In the genomic region with DNA sequence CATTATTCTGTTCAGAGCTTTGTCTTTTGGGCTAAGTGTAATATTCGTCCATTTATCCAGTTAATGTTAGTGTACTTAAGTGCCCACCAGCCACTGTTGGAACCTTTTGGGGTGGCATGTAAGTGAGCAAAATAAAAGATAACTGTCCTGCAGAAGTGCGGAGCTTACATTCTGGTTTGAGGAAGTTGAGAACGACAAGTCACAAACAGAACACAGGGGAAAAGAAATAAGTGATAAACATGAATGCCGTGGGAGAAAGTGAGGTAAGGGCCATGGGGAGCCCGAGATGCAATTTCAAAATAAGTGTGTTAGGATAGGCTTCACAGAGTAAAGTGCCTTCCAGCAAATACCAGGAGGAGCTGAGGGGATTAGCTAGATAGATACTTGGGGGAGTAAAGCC, we compare ENCODE assay signal across 8 mouse cellular contexts. TPM values are rescaled to one million over a fixed set of nuclear protein-coding genes. Genes with fewer than 3 reads are reported as not detected.
A peak's percentile ranks its signal among the peaks of the same experiment; 100 is the strongest.
DNase-seq lines count a peak whose midpoint lies in the region; ATAC-seq and TF ChIP-seq lines count a peak whose summit lies in the region.

No protein-coding gene starts in this region.

- no peak overlapping the region for H3K27ac ChIP-seq in liver, embryonic 11.5 days (ENCODE audit: low read depth, low read length)
- H3K27ac ChIP-seq in forebrain, embryonic 11.5 days (ENCODE audit: low read depth, low read length): no peak overlapping the region
- no peak overlapping the region for H3K27ac ChIP-seq in limb, embryonic 13.5 days
- no peak overlapping the region for H3K27ac ChIP-seq in olfactory bulb, adult 2 months (ENCODE audit: insufficient read depth, low read depth, low read length)

- H3K9ac ChIP-seq in liver, embryonic 11.5 days (ENCODE audit: low read depth, low read length): peak overlapping the region; percentile 55; the same call in 1 of the 2 replicates
- no peak overlapping the region; the same call in 1 of the 2 replicates for H3K9ac ChIP-seq in forebrain, embryonic 11.5 days (ENCODE audit: low read length)
- H3K9ac ChIP-seq in limb, embryonic 13.5 days: peak overlapping the region; percentile 36; the same call in 1 of the 2 replicates

- no peak for ATAC-seq in liver, embryonic 11.5 days (replicated peaks; ENCODE audit: low FRiP score)
- ATAC-seq in forebrain, embryonic 11.5 days (replicated peaks; ENCODE audit: low FRiP score): no peak
- ATAC-seq in limb, embryonic 13.5 days (ENCODE audit: low FRiP score, low read depth): no peak
- ATAC-seq in frontal cortex, adult (ENCODE audit: low TSS enrichment): no peak

- no peak for TF ChIP-seq POLR2A in olfactory bulb, adult 2 months (IDR thresholded peaks at IDR 0.05; ENCODE audit: insufficient read depth, low read depth, low read length)

- H3K36me3 ChIP-seq in liver, embryonic 11.5 days (ENCODE audit: control insufficient read depth, insufficient read depth, low read length): peaks cover 24% of the 10 kb centered on the region
- peaks cover 9% of the 10 kb centered on the region; the same call in 1 of the 2 replicates for H3K36me3 ChIP-seq in forebrain, embryonic 11.5 days (ENCODE audit: control insufficient read depth, insufficient read depth, low read length)
- peaks cover 28% of the 10 kb centered on the region for H3K36me3 ChIP-seq in limb, embryonic 13.5 days

- H3K4me2 ChIP-seq in liver, embryonic 11.5 days: peak overlapping the region; percentile 66
- peak overlapping the region; percentile 68 for H3K4me2 ChIP-seq in forebrain, embryonic 11.5 days (ENCODE audit: low read depth, low read length, severe bottlenecking)
- peak overlapping the region; percentile 76 for H3K4me2 ChIP-seq in limb, embryonic 13.5 days (replicated peaks)

- no peaks in the 10 kb centered on the region for H3K27me3 ChIP-seq in liver, embryonic 11.5 days (replicated peaks; ENCODE audit: control insufficient read depth, insufficient read depth, low read length)
- H3K27me3 ChIP-seq in forebrain, embryonic 11.5 days (ENCODE audit: control insufficient read depth, insufficient read depth, low read length): no peaks in the 10 kb centered on the region
- H3K27me3 ChIP-seq in limb, embryonic 13.5 days: no peaks in the 10 kb centered on the region

- H3K4me1 ChIP-seq in liver, embryonic 11.5 days (replicated peaks; ENCODE audit: control insufficient read depth, insufficient read depth, low read length): no peaks in the 10 kb centered on the region
- no peaks in the 10 kb centered on the region for H3K4me1 ChIP-seq in forebrain, embryonic 11.5 days (replicated peaks; ENCODE audit: control insufficient read depth, insufficient read depth, low read length)
- H3K4me1 ChIP-seq in limb, embryonic 13.5 days: peaks cover 19% of the 10 kb centered on the region
- H3K4me1 ChIP-seq in olfactory bulb, adult 2 months (ENCODE audit: control insufficient read depth, insufficient read depth, low read length): peaks cover 12% of the 10 kb centered on the region

- peak overlapping the region; percentile 63 for H3K4me3 ChIP-seq in liver, embryonic 11.5 days (ENCODE audit: low read depth, low read length)
- H3K4me3 ChIP-seq in forebrain, embryonic 11.5 days (ENCODE audit: low read depth, low read length): peak overlapping the region; percentile 46
- peak overlapping the region; percentile 61 for H3K4me3 ChIP-seq in limb, embryonic 13.5 days
- peak overlapping the region; percentile 9; the same call in 1 of the 2 replicates for H3K4me3 ChIP-seq in olfactory bulb, adult 2 months (ENCODE audit: insufficient read depth, low read depth, low read length)

- no peaks in the 10 kb centered on the region; the same call in 1 of the 2 replicates for H3K9me3 ChIP-seq in liver, embryonic 11.5 days (ENCODE audit: control insufficient read depth, low read length)
- H3K9me3 ChIP-seq in forebrain, embryonic 11.5 days (ENCODE audit: control insufficient read depth, low read length): no peaks in the 10 kb centered on the region
- H3K9me3 ChIP-seq in limb, embryonic 13.5 days: no peaks in the 10 kb centered on the region

- no peak for DNase-seq in liver, embryonic 11.5 days (ENCODE audit: low spot score)
- no peak for DNase-seq in liver
- peak; percentile 17 for DNase-seq in forebrain, embryonic 11.5 days (ENCODE audit: low spot score)
- no peak for DNase-seq in embryo, embryonic 10 days (ENCODE audit: low spot score)
- no peak for DNase-seq in urinary bladder, adult 18-20 months (ENCODE audit: low spot score in 2 of 2)

- WGBS in liver, embryonic 11.5 days: 40% methylated on average over 5 of the region's 5 CpGs
- 78% methylated on average over 5 of the region's 5 CpGs for WGBS in forebrain, embryonic 11.5 days
- 80% methylated on average over 5 of the region's 5 CpGs for WGBS in limb, embryonic 13.5 days
- WGBS in olfactory bulb, adult 2 months: 33% methylated on average over 5 of the region's 5 CpGs

- no peak for TF ChIP-seq CTCF in olfactory bulb, adult 2 months (IDR thresholded peaks at IDR 0.05; ENCODE audit: insufficient read depth, low read depth, low read length)

RNA-seq across cellular contexts. Expression of a gene that starts 3.0 kb away (rescaled TPM):
- polyA plus RNA-seq in liver, embryonic 11.5 days (2014; fragmentation: Nextera tagmentation; extraction: Ambion mirVana): 8.2 and 9.9 TPM in 2 replicates
- polyA plus RNA-seq in forebrain, embryonic 11.5 days (2014; fragmentation: Nextera tagmentation; extraction: Ambion mirVana): 10.4 and 12.1 TPM in 2 replicates
- 7.6 and 8.0 TPM in 2 replicates for polyA plus RNA-seq in limb, embryonic 13.5 days (2015; fragmentation: Nextera tagmentation; extraction: Ambion mirVana)
- not detected in 2 replicates for polyA plus RNA-seq in olfactory bulb, adult 2 months (2012; ENCODE audit: insufficient read depth, insufficient read length, low replicate concordance, missing spikeins)

RNA-seq across cellular contexts. Expression of a gene that starts 48.3 kb away (rescaled TPM):
- polyA plus RNA-seq in liver, embryonic 11.5 days (2014; fragmentation: Nextera tagmentation; extraction: Ambion mirVana): 0.05 and 0.10 TPM in 2 replicates
- polyA plus RNA-seq in forebrain, embryonic 11.5 days (2014; fragmentation: Nextera tagmentation; extraction: Ambion mirVana): 0.05 and 0.15 TPM in 2 replicates
- 0.28 and 0.31 TPM in 2 replicates for polyA plus RNA-seq in limb, embryonic 13.5 days (2015; fragmentation: Nextera tagmentation; extraction: Ambion mirVana)
- not detected in 2 replicates for polyA plus RNA-seq in olfactory bulb, adult 2 months (2012; ENCODE audit: insufficient read depth, insufficient read length, low replicate concordance, missing spikeins)

RNA-seq across cellular contexts. Expression of a gene that starts 50.5 kb away (rescaled TPM):
- polyA plus RNA-seq in liver, embryonic 11.5 days (2014; fragmentation: Nextera tagmentation; extraction: Ambion mirVana): 0.25 and 0.49 TPM in 2 replicates
- 29.0 and 29.4 TPM in 2 replicates for polyA plus RNA-seq in forebrain, embryonic 11.5 days (2014; fragmentation: Nextera tagmentation; extraction: Ambion mirVana)
- polyA plus RNA-seq in limb, embryonic 13.5 days (2015; fragmentation: Nextera tagmentation; extraction: Ambion mirVana): 4.0 and 4.1 TPM in 2 replicates
- polyA plus RNA-seq in olfactory bulb, adult 2 months (2012; ENCODE audit: insufficient read depth, insufficient read length, low replicate concordance, missing spikeins): not detected in 2 replicates

Comparison
In these comparisons a context has a peak if more than half of its experiments do, and no peak if none do; other contexts are left out.
1. H3K4me3 ChIP-seq: peak in every context shown above with its lines; median percentile 63 in liver, embryonic 11.5 days; 61 in limb, embryonic 13.5 days; 46 in forebrain, embryonic 11.5 days; 9 in olfactory bulb, adult 2 months.